Mouse (Mus musculus): Measurements from ENCODE around the gene C1qtnf3. TPM values are rescaled to one million over a fixed set of nuclear protein-coding genes. Genes with fewer than 3 reads are reported as not detected.

The C1qtnf3 gene
- total RNA-seq (2015; ENCODE audit: low replicate concordance) (not detected in 2 replicates), total RNA-seq (2017; ENCODE audit: low replicate concordance) (not detected in 2 replicates)

DNA sequence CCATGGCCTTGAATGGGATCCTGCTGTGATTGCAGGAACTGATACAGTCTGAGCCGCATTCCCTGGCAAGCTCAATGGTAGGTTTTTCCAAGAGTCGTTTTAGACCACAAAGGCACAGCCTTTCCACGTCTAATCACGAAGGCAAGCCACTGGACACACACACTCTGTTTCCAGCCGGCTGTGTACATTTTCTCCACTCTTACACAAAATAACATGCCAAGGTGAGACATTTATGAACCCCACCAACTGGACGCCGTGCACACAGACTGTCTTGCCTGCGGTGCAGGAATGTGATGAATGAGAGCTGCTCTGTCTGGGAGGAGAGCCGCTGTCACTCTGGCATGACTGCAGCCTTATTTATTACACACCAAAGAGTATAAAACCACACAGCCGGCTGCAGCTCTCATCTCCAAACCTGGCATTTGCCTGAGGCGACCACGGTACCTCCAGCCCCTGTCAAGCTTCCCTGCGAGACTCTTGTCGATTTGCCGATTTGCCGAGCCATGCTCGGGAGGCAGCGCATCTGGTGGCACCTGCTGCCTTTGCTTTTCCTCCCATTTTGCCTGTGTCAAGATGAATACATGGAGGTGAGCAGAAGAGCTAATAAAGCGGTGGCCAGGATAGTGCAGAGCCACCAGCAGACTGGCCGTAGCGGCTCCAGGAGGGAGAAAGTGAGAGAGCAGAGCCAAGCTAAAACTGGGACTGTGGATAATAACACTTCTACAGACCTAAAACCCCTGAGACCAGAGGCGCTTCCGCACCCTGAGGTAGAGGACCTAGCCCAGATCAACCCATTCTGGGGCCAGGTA is at the start of gene C1qtnf3:
TSS of gene C1qtnf3 (plus strand) at position 382 of the 809 bp plus-strand sequence.
- ATAC-seq (replicated peaks; ENCODE audit: low FRiP score, poor library complexity, severe bottlenecking) = no peak

DNA sequence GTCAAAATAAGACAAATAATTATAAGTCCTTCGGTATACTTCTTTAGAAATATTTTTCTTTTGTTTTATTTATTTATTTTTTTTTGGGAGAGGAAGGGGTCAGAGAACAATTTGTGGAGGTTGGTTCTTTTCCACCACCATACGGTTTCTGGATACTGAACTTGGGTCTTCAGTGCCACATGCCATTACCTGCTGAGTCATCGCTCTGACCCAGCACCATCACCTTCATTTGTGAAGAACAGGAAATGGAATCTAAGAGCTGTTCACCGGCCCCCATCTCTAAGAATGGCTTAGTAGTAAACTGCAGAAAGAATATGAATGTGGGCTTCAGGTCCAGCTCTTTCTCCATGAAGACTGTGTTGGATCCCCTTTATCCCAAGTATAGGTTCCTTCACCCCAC is 49.8 kb upstream of the C1qtnf3 start:
- ATAC-seq (replicated peaks; ENCODE audit: low FRiP score, poor library complexity, severe bottlenecking) = no peak

DNA sequence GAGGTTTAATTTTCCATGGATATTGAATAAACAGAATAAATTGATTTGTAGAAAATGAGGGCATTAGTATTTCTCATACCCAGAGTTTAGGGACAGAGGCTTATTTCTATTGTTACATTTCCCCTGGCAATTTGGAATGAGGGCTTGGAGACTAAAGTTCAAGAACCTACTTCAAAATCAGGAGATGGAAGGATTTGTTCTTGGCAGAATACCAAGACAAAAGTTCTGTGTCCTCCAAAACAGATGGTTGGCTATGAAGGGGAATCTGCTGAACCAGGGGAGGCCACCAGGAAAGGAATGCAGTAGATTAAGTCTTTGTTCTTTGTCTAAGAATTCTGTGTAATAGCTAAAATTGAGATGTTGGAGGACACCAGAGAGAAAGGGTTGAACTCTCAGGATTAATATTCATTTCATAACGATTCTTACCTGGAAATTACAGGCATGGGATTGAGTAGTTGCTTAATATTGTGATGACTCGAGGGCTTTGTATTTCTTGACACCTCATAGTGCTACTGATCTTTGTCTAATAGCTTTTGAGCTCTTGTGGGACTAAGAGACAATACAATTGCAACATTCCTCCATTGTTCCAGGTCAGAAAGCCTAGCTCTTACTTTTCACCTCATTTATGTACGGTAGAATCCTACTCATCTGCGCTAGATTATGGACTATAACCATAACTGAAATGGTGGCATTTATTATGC is 35.4 kb upstream of the C1qtnf3 start:
- ATAC-seq (replicated peaks; ENCODE audit: low FRiP score, poor library complexity, severe bottlenecking) = no peak

DNA sequence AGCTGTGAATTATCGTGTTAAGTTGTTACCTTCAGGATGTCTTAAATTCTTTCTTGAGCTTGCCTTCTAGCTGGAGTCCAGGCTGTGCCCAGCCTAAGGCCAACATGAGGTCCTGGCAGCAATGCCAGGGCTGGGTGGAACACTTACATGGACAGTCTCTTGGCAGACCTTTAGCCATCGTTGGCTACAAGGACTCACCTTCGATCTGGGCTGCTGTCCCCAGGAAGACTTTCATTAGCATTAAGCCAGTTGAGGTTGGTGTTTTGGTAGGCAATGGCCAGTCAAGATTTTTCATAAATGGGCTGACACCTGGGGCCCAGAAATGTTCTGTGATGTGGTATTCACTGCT is 34.8 kb upstream of the C1qtnf3 start:
- no peak for ATAC-seq (replicated peaks; ENCODE audit: low FRiP score, poor library complexity, severe bottlenecking)

- no peak for ATAC-seq (replicated peaks; ENCODE audit: low FRiP score, poor library complexity, severe bottlenecking)
These were observed 31.9 kb upstream of the C1qtnf3 start for GRCm38 (mm10) chr15:10920212-10920611.

DNA sequence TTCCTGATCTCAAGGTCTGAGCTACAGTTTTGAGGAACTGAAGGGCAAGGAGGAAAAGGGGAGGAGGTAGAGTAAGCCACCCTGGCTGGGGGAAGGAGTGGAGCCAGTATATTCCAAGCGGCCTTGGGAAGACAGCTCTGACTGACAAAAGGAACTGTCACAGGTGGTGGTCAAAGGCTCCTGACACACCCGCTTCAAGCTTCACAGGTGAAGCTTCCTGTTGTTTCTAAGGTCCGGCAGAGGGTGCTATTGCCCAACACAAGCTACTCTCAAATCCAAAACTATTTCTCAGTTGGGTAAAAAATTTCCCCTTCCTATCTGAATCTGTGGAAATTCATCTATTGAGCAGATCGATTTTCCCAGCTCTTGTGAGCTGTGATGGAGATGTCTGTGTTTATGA is 31.1 kb upstream of the C1qtnf3 start:
- ATAC-seq (replicated peaks; ENCODE audit: low FRiP score, poor library complexity, severe bottlenecking) = no peak

DNA sequence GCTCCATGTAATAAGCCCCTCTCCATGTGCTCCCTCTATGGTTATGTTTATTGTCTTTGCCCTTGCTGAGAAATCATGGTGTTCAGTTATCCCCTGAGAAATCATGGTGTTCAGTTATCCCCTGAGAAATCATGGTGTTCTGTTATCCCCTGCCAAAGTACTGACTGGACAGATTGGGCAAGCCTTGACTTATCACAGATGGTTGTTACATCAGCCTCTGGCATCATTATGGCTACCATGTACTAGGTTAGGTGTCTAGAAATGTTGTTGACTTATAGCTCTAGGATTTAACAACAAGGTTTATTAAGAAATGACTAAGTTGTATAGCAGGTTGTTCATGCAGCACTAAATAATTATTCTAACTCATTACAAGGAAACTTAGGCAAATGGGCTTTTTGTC is 30.1 kb upstream of the C1qtnf3 start:
- no peak for ATAC-seq (replicated peaks; ENCODE audit: low FRiP score, poor library complexity, severe bottlenecking)

DNA sequence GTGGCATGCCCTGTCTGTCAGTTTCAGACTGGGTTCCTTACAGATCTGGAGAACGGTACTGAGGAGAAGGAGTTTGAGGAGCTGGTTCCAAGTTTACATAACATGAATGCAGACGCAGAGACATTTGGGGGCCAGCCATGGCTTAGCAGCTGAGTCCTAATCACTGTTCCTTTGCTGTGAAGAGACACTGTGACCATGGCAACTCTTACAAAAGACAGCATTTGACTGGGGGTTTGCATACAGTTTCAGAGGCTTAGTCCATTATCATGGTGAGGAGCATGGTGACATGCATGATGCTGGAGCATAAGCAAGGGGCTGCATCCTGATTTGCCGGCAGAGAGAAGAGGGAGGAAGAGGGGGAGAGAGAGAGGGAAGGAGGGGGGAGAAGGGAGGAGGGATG is 29.6 kb upstream of the C1qtnf3 start:
- no peak for ATAC-seq (replicated peaks; ENCODE audit: low FRiP score, poor library complexity, severe bottlenecking)

- ATAC-seq (replicated peaks; ENCODE audit: low FRiP score, poor library complexity, severe bottlenecking) = no peak
These were observed 28.8 kb upstream of the C1qtnf3 start for GRCm38 (mm10) chr15:10923076-10923995.

DNA sequence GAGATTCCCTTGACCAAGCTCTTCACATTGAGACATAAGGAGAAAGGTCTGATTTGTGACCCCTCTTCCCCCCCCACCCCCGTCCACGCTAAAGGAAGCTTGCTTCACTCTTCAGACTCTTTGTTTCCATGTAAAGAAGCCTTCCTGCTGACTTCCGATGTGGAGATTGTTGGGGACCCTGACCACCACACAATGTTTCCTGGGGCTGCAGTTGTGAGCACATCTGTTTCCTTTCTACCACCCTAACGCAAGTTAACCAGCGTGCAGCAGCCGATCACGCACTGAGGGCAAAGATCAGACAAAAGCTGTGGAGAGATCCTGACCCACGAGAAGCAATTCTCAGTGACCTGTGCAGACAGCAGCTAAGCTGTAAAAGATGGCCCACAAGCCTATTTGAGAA is 24.8 kb upstream of the C1qtnf3 start:
- no peak for ATAC-seq (replicated peaks; ENCODE audit: low FRiP score, poor library complexity, severe bottlenecking)

GRCm38 (mm10) chr15:10928633-10929270 is 23.4 kb upstream of the C1qtnf3 start:
- no peak for ATAC-seq (replicated peaks; ENCODE audit: low FRiP score, poor library complexity, severe bottlenecking)

DNA sequence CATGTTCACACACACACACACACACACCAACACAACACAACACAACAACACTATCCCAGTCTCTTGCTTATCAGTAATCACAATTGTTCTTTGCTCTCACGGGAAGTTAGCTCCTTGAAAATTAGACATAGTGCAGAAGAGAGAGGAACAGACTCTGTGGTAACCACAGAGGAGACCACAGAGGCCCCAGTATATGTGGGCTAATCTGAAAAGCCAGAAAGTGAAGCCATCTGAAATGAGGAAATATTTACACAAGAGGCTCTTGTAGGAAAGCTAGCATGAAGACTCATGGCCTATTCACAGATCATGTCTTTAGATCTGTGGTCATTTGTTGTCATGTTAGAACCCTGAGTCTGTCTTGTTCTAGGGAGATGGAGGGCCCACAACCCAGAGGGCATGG is 18.2 kb upstream of the C1qtnf3 start:
- no peak for ATAC-seq (replicated peaks; ENCODE audit: low FRiP score, poor library complexity, severe bottlenecking)

DNA sequence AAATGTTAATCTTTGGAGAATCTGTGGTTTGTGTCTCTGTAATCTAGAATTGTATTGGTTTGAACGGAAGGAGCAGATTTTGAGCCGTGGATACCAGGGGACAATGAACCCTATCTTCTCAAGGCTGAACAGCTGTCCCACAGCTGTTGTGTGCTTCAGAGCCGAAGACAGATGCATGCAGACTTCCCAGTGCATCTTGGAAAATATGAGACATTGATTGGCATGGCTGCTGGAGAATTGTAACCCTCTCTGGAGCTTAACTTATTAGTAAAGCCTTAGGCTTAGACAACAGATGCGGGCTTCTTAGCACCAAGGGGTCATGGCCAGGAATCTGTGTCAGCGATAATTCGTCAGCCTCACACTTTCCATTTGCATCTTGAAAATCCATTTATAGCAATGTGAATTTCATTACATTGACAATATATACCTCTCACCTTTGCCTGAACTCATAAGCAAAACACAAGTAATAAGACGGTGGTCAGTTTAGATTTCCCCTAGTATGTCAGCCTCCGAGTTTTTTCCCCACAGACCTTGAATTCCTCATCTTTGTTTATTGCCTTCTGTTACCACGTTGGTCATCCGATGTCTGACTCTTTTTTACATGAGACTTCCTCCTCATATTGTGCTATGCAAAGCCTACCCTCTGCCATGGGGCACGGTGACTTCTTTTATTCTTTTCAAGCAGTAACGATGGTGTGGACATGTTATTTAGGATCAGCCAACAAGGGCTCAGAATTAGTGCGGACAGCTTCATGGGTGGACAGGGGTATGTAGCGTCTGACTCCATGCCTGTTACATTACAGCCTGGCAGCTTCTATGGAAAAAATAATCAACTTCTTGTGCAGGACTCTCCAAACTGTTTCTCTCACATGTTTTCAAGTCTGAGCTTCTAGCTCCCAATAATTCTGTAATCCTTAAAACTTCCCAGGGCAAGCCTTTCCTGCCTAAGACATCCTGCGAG is 11.7 kb upstream of the C1qtnf3 start:
- ATAC-seq (replicated peaks; ENCODE audit: low FRiP score, poor library complexity, severe bottlenecking) = no peak

DNA sequence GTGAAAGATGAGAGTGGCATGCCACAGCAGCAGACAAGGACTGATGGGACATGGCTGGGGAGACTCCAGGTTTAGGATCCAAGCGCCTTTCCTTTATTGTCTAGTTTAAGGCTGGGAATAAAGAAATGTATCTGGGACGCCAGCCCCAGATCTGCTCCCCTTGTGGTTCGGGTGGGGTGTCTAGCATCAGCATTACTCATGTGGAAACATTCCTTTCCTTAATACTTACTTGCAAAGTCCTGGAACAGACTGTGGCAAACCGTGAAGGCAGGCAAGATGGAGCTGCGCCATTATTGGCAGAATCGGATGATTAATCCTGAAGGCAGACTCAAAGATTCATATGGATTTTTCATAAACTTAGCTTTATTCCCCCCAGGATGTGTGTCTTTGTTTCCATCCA is 10.2 kb upstream of the C1qtnf3 start:
- no peak for ATAC-seq (replicated peaks; ENCODE audit: low FRiP score, poor library complexity, severe bottlenecking)

- no peak for ATAC-seq (replicated peaks; ENCODE audit: low FRiP score, poor library complexity, severe bottlenecking)
These were observed 4.3 kb upstream of the C1qtnf3 start for GRCm38 (mm10) chr15:10947852-10948251.

- no peak for ATAC-seq (replicated peaks; ENCODE audit: low FRiP score, poor library complexity, severe bottlenecking)
These were observed 701 bp downstream of the C1qtnf3 start for GRCm38 (mm10) chr15:10952760-10953305.

GRCm38 (mm10) chr15:10953465-10953864 is 1.3 kb downstream of the C1qtnf3 start:
- no peak for ATAC-seq (replicated peaks; ENCODE audit: low FRiP score, poor library complexity, severe bottlenecking)

DNA sequence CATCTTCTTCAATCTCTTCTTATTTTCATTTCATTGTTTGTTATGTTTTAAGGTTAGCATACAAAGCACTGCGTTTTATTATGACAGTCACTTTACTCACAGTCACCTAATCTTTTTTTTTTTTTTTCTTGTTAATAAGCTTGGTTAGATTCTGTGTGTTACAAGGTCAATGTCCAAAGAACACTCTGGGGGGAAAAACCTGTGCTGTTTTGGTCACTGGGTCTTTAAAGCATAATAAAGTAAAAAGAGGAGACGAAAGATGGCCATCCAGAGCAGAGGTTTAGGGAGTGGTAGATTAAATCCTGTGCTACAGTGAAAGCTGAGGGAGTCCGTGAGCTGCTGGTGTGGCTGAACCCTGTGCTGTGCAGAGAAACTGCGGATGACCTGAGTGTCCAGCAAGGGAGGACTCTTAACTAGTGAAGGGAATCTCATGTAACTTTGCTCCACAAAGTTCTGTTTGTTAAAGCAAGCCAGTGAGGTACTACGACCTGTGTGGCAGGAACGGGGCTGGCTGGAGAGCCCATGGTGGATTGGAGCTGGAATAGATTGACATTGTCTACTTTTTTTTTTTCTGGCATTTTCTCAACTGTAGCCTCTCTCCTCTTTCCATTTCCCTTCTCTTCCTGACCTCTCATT is 2.4 kb downstream of the C1qtnf3 start:
- no peak for ATAC-seq (replicated peaks; ENCODE audit: low FRiP score, poor library complexity, severe bottlenecking)

Data from erythroid progenitor cell, adult 5-6 weeks (primary cell).